Mouse (Mus musculus) neural tube, embryonic 10.5 days (tissue): ENCODE results near the gene Acbd7.

Experiments
- DNase-seq: peaks from one replicate; pipeline ENCODE4 v3.0.0-alpha.2; 2017; ENCODE audit warnings: low spot score; ENCODE audit errors: extremely low spot score

Gene Acbd7

GRCm38 (mm10) chr2:3335611-3336301 is at the start of gene Acbd7:
Gene Acbd7 (plus strand): TSS chr2:3336168.
- peak; percentile 39 for DNase-seq

GRCm38 (mm10) chr2:3286243-3286642 is 49.7 kb upstream of the Acbd7 start:
- DNase-seq: no peak

GRCm38 (mm10) chr2:3289581-3289980 is 46.4 kb upstream of the Acbd7 start:
- no peak for DNase-seq

- no peak for DNase-seq
Measured at GRCm38 (mm10) chr2:3292170-3292569, 43.8 kb upstream of the Acbd7 start.

DNA sequence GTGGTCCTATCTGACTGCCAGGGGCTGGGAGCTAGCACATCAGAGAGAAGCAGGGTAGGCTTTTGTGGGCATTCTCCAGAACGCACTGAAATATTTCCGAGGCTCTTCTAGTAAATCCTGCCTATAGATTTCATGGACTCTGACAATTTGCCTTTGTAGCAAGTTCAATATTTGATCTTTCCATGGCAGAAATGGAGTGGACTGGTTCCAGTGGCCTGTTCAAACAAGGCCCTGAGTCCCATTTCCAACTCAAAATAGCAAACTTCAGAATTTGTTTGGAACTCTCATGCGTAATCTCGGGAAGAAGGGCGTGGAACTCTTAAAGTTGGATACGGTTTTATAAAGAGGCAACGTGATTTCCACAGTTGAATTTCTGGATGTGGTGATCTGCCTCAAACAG is 40.1 kb upstream of the Acbd7 start:
- no peak for DNase-seq

DNA sequence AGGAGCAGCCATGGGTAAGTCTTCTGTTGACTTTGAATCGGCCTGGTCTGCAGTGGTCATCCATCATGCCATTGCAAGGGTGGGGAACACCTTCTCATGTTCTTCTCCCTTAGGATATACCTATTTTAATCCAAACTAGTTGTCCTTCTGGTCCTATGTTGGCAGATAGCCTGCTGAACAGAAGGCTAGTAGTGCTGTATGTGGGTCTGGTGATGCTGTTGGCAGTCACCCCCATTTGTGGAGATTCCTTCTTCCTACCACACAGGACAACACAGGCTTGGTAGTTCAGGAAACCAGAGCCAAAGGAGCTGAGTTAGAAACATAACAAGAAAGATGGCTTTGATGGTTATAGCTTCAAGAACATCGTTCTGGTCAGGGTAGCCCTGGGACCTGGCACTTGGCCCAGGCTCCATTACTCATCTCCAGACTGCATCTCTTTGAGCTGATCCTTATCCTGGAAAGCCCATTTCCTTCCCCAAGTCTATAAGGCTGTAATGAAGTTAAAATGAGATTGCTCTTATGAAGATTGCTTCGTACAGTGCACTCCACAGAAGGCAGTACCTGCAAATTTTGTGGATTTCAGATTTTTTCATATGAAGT is 30.4 kb upstream of the Acbd7 start:
- no peak for DNase-seq

GRCm38 (mm10) chr2:3323132-3323531 is 12.8 kb upstream of the Acbd7 start:
- no peak for DNase-seq

DNA sequence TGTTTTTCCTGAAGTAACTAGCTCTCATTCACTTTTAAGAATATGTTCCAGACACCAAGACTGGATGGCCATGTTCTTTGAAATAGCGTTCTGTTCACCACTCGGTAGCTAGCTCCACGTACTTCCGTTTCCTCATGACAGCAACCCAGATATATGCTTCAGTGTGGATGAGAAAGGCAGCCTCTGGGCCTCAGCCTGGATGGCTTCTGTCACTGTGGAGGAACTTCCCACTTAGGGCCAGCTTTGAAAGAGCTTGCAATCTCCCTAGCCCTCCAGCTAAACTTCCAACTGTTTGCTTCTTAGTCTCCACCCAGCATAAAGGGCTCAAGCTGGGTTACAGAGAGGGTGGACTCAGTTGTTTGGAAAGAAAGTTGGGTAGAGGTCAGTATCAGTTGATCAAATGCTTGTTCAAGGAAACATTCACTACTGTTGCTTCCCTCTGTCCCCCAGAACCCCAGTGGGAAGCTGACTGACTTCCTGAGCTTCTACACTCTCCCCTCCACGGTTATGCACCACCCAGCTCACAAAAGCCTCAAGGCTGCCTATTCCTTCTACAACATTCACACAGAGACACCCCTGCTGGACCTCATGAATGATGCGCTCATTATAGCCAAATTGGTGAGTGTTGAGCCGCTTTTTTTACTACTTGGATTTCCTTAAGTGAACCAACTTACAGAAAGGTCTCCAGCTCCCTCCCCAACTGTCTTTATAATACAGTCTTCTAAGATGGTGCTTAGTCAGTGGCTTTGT is 11.4 kb upstream of the Acbd7 start:
- DNase-seq: no peak

DNA sequence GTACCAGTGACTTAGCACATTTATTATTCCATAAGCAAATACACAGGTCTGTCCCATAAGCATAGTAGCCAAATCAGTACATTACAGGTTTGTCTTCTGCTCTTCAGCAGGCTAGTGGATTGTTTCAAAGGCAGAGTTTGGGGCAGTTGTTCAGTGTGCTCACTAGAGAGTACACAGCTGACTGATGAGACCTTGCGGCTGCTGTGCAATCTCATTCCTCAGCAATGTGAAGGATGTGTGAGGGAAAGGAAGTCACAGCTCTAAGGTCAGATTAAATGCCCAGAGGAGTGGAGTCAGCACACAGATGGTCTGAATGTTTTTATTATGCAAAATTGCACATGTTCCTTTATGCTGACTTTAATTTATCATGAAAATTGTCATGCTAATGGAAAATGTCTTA is 9.4 kb upstream of the Acbd7 start:
- DNase-seq: no peak

GRCm38 (mm10) chr2:3327351-3327750 is 8.6 kb upstream of the Acbd7 start:
- no peak for DNase-seq

DNA sequence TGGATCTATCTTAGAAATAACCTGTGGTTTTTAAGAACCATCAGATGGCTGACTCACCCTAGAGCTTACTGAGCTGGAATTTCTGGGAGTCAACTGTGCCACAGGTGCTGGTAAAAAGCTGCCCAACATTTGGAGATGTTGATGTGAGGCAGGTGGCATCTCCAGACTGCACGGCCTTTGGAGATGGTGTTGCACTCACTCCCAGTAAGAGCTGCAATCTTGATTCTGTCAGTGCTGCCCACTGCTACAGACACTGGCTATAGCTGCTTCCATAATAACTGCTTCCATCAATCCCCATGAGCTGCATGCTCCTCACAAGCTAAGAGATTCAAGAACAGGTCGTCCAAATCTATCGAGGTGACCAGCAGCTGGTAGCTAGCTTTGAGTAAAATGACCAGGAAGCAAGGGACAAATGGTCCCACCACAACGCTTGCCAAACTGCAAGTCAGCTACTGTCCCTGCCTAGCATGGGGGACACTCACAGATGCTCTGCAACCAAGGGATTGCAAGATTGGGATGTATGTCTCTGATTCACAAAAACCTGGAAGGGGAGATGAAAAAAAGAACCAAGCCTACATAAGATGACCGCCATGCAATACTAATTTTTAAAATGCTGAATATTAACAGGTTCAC is 4.8 kb upstream of the Acbd7 start:
- DNase-seq: no peak

GRCm38 (mm10) chr2:3332056-3332455 is 3.9 kb upstream of the Acbd7 start:
- no peak for DNase-seq

GRCm38 (mm10) chr2:3332484-3333242 is 3.3 kb upstream of the Acbd7 start, which contains the start of gene Rpp38:
Gene Rpp38 (minus strand): TSS chr2:3332643.
- DNase-seq: peak; percentile 98

DNA sequence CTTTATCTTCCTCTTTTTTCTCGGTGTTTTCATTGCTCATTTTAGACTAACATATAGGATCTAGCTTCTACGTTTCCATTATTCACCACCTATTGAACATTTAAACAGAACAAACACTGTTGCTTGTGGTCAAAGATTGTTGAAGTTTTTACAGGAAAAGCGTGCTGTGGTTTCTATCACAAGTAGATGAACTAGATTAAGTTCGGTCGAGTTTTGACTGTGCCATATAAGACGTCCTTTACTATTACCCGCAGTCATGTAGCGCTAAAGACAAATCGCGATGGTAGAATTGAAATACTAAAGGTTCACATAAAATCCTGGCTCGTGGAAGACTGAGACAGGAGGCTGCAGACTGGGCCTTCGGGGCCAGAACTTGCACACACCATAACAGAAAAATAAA is 2.2 kb upstream of the Acbd7 start:
- no peak for DNase-seq

- DNase-seq: no peak
Measured at GRCm38 (mm10) chr2:3348422-3348821, 12.5 kb downstream of the Acbd7 start.

DNA sequence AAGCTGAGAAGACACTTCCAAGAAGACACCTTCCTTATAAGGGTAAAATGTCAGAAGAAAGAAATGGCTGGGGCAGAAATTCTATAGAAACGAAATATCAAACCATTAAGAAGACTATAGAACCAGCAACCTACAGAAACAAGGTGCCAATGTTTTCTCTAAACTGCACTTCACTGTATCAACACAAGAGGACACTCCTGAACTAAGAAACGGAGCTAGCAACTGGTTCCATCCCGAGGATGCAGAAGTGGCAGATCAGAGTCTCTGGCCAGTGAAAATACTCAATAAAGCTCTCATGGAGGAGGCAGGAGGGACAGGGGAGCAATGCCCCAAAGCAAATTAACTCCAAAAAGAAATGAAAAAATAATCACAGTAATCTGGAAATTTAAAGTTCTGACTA is 13.0 kb downstream of the Acbd7 start:
- DNase-seq: no peak

DNA sequence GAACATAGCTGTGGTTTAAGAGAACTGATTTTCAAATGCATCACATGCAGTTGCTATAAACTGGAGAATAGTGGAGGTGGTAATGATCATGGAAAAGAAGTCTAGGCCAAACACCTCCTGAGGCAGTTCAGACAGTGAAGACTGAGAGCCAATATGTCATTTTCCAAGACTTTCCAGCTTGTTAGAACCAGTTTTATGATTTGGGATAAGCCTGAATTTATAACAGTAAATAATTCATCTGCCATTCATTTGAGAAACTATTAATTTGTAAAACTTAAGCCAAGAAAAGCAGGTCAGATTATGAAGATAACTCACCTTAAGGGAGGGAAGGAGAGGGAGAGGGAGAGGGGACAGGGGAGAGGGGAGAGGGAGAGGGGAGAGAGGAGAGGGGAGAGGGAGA is 17.2 kb downstream of the Acbd7 start:
- DNase-seq: no peak

DNA sequence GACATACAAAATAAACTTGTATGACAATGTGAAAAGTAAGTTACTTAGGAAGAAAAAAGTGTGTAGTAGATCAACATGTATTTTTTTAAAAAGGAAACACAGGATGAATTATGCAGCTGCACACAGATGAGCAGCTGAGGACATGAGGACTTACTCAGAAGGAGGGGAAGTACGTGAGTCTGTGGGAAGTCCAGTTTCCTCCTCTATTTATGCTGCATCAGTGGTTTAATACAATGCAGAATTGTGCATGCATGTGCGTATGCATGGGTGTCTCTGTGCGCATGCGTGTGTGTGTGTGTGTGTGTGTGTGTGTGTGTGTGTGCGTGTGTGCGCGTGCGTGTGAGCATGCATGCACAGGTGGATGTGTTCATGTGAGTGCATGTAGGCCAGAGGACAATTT is 19.8 kb downstream of the Acbd7 start:
- no peak for DNase-seq

GRCm38 (mm10) chr2:3356311-3356710 is 20.3 kb downstream of the Acbd7 start:
- no peak for DNase-seq

GRCm38 (mm10) chr2:3357887-3358286 is 21.9 kb downstream of the Acbd7 start:
- DNase-seq: no peak

DNA sequence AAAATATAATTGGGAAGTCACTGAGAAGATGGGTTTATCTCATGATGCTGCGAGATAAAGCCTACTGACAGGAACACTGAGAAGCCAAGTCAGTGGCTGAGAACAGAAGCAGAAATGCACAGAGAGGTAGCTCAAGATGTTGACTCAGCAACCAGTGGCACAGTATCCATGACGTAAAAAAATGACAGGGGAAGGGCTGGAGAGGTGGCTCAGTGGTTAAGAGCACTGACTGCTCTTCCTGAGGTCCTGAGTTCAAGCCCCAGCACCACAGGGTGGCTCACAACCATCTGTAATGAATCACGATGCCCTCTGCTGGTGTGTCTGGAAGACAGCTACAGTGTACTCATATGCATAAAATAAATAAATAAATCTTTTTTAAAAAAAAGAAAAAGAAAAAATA is 25.1 kb downstream of the Acbd7 start:
- no peak for DNase-seq
